Mouse (Mus musculus) kidney, adult 11 months (tissue): ENCODE results near the gene Fkbp10.

Experiments
- DNase-seq: peaks from one replicate; pipeline ENCODE4 v3.0.0; 2022

The Fkbp10 gene

DNA sequence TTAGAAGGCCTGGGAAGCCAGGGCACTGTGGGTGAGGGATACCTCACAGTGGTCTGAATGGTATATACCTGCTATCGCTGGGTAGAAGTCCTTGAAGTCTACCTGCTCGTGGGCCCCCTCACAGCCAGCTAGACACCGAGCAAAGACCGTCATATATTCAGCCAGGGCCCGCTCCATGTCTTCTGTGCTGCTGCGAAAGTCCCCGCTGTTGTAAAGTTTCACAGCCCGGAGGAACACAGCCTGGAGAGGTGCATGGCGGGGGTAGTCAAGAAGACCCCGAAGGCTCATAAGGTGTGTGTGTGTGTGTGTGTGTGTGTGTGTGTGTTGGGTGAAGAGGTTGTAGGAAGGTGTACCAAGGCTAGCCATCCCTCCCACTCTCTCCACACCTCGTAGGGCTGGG, 2.0 kb upstream of the Fkbp10 start:
- no peak for DNase-seq

DNA sequence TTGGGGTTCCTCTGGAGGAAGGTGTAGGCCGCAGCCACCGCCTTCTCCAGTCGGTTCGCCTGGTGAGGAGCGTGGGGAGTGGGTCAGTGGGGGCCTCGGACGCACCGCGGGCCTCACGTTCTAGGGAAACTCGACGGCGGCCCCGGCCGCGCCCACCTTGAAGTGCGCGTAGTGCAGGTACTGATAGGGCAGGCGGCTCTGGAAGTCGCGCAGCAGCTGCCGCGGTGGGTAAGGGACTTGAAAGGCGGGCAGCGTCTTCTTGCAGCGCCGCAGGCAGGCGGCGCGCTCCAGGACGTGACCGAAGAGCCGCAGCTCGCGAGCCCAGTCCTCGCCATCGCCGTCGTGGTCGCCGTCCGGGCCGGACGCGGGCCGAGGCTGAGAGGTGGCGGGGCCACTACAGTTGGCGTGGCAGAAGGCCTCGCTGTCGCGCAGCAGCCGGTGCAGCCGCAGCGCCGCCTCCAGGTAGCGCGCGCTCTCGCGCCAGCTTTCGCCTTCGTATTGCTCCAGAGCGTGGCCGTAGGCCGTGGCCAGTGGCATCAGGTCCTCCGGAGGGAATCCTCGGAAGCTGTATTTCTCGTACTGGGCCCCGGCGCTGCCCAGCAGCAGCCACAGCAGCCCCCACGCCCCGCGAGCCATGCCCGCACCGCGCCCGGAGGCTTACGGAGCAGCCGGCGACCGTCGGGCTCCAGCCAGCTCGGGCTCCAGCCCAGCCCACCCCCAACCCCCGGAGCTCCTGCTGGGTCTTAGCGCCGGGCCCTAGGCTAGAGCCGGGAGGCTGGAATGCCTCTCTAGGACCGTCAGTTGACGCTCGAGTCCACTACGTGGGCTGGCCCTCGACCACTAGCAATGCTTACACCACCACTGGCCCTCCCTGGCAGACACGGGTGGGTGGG, 1.2 kb upstream of the Fkbp10 start, which contains the start of gene P3h4:
Gene P3h4 (minus strand): TSS at position 816 of the 893 bp plus-strand sequence.
- DNase-seq: peak; percentile 75

DNA sequence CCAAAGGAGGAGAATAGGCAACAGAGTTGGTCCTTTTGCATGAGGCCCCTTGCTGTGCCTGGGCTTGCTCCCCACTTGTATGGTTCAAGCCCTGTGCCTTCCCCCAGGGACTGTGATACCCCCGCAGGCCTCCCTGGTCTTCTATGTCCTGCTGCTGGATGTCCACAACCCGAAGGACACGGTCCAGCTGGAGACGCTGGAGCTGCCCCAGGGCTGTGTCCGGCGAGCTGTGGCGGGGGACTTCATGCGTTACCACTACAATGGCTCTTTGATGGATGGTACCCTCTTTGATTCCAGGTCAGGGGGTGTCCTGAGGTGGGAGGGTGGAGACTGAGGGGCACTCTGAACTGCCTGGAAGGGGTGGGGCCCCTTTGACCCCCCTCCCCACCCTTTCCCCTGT, 6.0 kb downstream of the Fkbp10 start:
- DNase-seq: no peak

DNA sequence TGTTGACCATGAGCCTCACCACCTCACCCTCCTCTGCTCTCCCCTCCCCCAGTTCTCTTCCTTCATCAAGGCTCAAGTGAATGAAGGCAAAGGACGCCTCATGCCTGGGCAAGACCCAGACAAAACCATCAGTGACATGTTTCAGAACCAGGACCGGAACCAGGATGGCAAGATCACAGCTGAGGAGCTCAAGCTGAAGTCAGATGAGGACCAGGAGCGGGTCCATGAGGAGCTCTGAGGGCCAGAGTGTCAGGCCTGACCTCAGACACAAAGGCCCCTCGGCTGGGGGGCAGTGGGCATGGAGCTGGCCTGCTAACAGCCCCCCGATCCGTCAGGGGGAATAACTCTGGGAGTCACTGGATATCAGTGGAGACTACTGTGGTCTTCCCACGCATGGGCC, 8.3 kb downstream of the Fkbp10 start:
- no peak for DNase-seq

DNA sequence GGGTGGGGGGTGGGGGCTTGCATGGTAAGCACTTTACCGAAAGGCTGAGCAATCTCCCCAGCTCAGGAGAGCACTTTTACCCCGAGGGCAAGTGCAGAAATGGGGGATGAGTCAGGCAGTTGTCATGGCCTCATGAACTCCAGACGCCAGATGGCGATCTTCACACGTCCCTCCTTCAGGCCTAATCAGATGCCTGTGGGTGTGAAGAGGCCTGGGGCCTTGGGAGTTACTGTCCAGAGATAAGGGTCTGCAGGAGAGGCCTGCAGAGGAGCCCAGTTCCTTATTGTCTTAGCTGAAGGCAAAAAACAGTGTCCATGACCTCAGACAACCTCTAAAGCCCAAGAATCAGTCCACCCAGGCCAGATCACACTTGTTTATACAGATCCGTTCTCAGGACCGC, 10.4 kb downstream of the Fkbp10 start:
- peak; percentile 67 for DNase-seq

DNA sequence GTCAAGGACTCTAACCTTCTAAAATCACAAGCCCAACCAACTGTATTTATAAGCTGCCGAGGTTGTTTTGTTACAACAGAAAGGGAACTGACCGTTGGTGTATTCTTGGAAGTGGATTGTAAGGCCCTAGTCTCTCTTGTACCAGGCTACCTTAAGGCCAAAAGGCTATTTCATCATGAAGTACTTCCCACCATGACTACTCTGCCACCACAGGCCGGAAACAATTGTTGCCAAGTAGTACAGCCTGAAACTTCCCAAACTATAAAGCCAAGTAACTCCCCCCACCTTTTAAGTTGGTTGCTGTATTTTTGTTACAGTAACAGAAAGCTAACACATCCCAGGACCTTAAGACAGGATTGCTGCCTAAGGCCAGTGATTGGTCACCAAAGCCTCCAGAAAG, 11.3 kb downstream of the Fkbp10 start:
- DNase-seq: no peak

DNA sequence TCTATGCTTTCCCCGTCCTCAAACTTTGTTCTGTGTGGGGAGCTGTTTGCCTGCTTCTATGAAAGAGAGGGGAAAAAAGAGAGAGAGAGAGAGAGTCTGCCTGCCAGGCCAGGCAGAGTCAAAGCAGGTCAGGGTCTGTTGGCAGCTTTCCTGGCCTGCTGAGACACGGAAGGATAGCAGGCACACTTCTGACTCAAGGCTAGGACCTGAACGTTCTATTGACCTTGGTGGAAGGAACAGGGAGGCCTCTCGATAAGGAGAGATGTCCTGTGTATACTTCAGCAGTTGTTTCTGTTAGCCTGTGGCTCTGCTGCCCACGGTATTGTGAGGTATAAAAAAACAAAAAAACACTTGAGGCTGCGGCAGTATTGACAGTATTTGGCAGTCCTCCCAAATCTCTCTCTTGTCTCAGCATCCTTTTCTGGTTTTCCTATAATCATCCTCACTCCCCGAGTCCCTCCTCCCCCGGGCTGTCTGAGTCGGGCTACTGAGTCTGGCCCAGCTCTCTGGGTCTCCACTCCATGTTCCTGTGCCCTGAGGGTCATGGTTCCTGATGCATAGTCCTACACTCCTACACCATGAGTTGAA, 13.2 kb downstream of the Fkbp10 start:
- no peak for DNase-seq

DNA sequence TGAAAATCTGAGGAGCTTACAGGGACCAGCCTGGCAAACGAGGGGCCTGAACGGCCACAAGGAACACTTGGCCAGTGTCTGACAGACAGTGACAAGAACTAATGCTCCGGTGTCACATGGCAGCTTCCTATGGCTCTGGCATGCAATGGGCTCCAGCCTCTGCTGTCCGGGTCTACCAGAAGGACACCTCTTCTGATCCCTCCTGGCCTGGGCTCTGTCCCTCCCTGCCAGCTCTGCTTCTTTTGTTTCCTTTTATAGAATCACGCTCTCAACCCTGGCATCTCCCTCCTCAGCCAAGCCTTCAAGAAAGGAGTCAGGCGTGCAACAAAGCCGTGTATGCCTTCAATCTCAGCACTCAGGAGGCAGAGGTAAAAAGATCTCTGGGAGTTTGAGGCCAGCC, 14.6 kb downstream of the Fkbp10 start:
- no peak for DNase-seq

DNA sequence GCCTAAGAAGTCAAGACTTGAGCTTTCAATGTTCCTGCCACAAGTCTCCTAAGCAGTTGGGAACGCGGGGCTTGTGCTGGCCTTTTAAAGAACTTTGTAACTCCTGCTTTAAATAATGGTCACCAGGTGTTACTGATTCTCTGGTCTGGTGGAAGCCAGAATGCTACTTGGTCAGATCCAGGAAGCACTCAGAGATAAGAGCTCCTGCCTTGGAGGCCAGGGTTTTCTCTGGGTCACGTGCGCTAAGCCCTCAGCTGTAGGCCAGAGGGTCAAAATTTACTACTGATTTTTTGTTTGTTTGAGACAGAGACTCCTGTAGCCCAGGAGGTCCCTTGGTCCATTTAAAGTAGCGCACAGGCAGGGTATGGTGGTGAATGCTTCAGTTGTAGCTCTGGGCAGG, 16.5 kb downstream of the Fkbp10 start:
- no peak for DNase-seq

DNA sequence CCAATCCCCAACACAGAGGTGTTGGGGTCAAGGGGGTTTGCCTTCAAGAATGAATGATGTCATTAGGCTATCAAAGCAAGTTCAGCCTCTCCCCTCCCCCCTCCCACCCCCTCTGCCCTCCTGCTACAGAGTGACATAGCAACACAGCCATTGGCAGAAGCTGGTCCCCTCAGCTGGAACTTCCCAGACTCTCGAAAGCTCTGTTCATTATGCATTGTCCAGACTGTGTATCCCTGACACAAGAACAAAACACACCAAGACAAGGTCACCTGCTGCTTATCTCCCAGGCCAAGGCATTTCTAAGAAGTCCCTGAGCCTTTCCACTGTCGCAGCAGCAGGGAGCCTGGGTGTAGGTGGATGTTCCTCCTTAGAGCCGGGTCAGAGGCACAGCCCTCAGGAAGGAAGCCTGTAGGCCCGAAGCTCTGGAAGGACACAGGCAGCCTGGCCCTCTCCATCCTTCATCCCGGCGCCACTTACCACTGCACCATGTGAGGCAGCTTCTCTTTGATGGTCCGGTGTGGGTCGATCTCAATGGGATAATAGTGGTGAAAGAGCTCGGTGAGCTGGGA, 20.3 kb downstream of the Fkbp10 start:
- no peak for DNase-seq

DNA sequence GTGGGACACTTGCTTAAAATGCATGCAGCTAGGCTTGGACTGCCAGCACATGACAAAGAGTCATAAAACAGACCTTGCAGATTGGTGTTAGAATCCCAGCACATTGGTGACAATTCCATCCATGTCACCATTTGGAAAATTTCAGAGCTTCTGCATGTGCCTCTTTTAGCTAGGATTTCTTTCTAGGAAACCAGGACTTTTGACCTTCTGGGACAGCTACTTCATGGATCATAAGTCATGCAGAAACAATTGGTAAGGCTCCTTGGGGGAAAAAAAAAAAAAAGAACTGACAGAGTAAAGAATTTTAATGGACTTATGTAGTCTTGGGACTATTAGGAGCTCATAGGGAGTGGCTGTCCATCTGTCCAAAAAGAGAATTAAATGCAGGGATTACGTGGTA, 22.4 kb downstream of the Fkbp10 start:
- no peak for DNase-seq

DNA sequence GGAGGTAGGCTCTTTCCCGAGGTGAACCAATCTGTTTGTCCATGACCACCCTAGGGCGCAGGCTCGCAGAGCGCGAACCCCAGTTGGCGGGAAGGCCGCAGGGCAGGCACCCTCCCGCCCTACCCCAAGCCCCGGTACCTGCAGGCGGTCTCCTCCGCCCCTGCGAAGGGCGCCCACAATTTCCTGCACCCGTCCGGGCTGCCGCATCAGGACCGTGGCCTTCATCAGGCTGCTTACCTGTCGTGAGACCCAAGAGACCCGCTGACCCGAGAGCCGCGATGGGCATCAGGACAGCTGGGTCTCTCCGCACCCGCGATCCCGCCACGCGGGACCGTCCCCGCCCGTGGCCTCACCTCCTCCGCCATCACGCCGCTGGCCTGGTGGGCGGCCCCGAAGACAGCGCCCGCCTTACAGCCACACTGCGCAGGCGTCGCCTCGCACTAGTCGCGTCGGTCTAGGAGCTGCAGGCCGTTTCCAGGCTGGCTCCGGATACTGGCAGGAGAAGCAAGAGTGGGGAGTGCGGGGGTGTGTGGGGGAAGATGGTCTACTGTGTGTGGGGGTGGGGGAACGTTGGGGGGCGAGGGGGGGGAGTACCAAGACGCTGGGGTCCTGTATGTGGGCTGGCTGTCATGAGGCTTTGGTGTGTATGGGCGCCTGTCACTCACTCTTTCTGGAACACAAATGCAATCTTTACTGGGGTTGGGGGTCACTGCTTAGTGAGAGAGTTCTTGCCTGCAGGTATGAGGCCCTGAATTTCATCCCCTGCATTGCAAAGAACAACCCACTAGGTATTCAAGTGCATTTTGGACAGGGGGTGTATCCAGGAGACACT, 25.4 kb downstream of the Fkbp10 start:
- peak; percentile 75 for DNase-seq

DNA sequence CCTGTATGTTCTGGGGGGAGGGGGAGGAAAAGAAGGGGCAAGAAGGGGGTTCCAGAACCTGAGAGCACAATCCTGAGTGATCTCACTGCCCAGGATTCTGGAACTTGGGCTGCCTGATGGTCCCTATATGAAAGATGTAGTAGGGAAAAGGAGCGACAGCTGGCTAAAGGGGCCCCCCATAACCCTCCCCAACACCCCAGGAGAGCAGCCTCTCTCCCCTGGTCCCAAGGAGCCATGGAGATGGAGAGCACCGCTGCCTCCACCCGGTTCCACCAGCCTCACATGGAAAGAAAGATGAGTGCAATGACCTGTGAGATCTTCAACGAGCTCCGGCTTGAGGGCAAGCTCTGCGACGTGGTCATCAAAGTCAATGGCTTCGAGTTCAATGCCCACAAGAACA, 26.3 kb downstream of the Fkbp10 start, which contains the start of the genes Nt5c3b and Klhl10:
Gene Nt5c3b (minus strand): TSS at position 12 of the 400 bp plus-strand sequence.
Gene Klhl10 (plus strand): TSS at position 121 of the 400 bp plus-strand sequence.
- DNase-seq: no peak

DNA sequence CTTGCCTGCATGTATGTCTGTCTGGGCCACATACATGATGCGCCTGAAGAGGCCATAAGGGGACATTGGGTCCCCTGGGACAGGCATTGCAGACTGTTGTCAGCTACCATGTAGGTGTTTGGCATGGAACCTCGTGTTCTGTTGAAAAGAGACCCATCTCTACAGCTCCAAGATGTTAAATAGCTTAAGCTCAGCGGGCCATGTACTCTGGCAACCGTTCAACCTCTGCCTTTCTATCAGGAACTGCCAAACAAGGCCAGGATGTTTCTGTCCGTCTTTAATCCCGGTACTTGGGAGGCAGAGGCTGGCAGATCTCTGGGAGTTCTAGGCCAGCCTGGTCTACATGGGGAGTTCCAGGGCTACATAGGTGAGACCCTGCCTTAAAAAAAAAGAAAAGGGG, 27.1 kb downstream of the Fkbp10 start:
- DNase-seq: peak; percentile 42

DNA sequence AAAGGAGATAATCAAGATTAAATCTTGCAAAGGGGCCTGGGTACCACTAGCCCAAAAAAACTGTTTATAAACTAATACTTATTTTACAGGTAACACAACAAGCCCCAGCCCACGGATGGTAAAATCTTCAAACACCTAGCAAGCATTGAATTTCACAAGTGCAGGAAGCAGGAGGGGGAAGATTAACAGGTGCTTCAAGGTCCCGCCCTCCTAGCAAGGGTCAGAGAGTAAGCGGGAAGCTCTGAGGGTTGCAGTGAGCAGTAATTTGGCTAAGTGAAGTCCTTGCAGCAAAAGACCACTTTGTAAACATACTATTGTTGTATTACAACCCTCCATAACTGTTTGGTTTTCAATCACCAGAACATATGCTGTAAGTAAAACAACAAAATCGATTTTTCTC, 41.8 kb downstream of the Fkbp10 start:
- no peak for DNase-seq

DNA sequence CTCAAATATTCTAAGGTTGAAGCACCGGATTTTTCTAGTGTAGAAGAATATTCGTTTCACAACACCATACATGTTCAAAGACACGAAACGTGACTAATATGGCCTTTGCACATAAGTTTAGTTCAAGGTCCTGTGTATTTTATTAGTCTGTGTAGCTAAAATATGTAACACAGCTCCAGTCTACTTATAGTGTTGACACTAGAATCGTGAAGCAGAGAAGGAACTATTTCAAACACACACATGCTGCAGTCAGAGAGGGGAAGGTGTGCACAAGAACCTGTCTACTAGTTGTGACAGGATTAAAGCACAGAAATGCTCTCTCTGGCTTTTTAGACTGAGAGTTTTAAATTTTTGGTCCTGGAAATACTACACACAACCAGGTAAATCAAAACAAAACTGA, 42.2 kb downstream of the Fkbp10 start:
- no peak for DNase-seq

DNA sequence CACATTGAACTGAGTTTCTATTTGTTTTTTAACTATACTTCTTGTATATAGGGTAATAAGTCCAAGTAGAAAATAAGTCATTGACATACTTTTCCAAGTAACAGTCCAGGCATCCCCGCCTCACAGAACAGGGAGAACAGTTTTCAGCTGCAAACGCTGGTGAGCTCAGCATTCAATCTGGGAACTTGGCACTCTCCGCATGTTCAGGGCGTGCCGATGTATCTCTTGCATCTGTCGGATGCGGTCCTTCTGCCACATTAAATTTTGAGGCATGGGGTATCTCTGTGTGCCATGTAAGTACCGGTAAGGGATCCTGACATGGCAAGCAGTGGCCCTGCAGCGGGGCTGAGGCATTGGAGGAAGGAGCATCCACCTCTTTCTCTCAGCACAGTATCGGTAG, 47.2 kb downstream of the Fkbp10 start:
- no peak for DNase-seq

DNA sequence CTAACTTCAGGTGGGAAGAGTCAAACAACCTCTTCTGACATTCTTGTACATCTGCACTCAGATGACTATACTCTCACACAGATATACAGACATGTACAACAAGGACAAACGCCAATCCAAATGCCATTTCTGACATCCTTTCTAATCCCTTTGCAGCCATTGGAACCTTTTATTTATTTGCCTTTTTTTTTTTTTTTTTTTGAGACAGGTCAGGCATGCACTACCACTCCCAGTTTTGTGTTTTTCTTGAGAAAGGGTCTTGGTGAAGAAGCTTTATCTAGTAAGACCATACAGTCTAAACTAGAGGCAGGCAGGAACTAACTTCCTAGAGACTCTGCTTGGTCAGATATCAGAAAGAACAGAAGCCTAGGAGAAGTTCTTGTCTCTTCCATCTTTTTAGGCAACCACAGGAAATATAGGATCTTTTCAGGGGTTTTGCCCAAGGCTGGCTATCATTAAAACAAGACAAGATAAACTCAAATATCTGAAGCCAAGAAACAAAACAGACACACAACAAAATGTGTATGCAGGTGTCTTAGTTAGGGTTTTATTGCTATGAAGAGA, 49.8 kb downstream of the Fkbp10 start:
- DNase-seq: no peak

DNA sequence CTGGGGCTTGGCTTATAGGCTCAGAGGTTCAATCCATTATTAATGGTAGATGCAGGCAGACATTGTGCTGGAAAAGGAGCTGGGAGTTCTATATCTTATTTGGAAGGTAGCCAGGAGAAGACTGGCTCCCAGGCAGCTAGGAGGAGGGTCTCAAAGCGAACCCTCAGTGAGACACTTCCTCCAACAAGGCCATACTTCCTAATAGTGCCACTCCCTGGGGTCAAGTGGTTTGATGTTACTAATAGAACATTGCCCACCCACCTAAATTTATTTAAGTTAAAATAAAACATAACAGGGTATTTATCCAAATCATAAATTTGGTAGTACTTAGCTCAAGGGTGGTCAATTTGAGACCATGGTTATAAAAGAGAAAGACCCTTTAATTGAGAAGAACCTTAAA, 50.3 kb downstream of the Fkbp10 start:
- no peak for DNase-seq

DNA sequence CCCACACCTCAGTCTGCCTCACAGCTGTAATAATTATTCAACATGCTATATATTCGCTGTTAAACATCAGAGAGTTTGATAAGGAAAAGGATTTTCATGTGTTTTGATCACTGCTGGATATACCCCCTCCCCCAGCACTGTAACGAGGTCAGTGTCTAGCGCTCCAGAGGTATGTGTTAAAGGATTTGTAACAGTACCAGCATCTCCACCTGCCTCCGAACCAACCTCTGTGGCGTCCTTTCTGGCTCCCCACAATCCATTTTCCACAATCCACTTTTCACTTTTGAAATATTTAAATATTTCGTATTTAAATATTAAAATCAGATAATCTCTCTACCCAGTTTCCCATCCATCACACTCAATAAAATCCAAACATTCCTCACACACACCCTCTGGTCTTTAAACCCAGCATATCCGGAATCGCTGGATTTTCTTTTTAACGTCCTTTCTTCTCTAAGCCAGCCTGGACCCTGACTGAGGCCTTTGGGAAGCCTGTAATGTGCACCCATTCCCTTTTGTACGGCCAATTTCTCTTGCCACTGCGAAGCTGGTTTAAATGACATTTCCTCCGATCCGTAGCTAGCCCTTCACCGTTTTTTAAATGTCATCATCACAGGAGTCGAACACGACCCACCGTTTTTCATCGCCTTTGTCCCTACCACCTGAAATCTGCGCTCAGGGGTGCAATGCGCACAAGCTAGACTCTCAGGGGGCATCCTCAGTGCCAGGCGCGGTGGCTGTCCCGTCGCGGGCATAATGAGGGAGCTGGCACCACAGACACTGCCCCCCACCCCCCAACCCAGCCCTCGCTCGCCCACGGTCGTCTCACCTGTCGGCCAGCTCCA, 56.1 kb downstream of the Fkbp10 start:
- DNase-seq: no peak

DNA sequence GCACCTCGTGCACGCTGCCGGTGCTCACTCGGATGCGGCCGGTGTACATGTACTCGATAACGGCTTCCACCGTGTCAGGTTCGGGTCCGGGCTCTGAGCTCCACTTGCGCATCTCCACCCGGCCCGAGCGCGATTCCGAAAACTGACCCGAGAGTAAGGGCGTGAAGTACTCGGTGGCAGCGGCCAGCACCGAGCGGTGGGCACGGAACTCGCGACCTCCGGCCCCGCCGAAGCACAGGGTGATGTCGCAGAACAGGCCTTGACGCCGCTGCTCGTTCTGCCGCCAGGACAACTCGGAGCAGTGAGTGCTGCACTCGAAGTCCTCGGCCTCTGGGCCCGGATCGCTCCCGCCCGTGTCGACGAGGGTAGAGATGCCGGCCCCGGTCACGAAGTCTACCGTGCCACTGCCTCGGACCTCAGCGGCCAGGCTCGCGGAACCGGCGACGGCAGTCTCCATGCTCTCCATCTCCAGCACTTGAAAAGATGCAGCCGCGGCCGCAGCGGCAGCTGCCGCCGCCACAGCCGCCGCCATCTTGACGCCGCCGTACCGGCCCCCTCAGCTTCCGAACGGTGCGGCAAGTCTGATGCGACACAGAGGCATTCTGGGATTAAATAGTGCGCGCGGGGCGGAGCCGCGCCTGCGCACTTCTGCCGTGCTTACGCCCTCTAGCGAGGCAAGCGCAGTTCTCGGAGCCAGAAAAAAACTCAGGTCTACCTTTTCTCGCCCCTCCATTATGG, 56.9 kb downstream of the Fkbp10 start, which contains the start of gene Klhl11:
Gene Klhl11 (minus strand): TSS at position 545 of the 738 bp plus-strand sequence.
- DNase-seq: peak; percentile 86
